Mouse (Mus musculus) CD4-positive, CD25-positive, alpha-beta regulatory T cell, adult 4 months (primary cell): Measurements from ENCODE around the gene Spint4. TPM values are rescaled to one million over a fixed set of nuclear protein-coding genes. Genes with fewer than 3 reads are reported as not detected.

Experiments
- ATAC-seq: one replicate; pipeline ENCODE4 v1.8.0; 2017
- polyA plus RNA-seq, 2 experiments: library from polyadenylated mRNA; unstranded; fragments of 100-300 nt; shearing (Covaris generic); gene quantifications; one replicate each; pipeline ENCODE4 v1.2.1; 2017

Gene Spint4
- polyA plus RNA-seq, 2 experiments from 2014 or later: not detected

- no peak for ATAC-seq
Observed at GRCm38 (mm10) chr2:164733259-164733658, 35.0 kb downstream of the Spint4 start.

- no peak for ATAC-seq
Observed at GRCm38 (mm10) chr2:164734839-164735238, 36.5 kb downstream of the Spint4 start.

GRCm38 (mm10) chr2:164735446-164735845 lies 37.1 kb downstream of the Spint4 start:
- ATAC-seq: no peak

GRCm38 (mm10) chr2:164737377-164738090 lies 39.2 kb downstream of the Spint4 start:
- ATAC-seq: no peak

GRCm38 (mm10) chr2:164739876-164740275 lies 41.6 kb downstream of the Spint4 start:
- ATAC-seq: no peak

GRCm38 (mm10) chr2:164744987-164745386 lies 46.7 kb downstream of the Spint4 start:
- no peak for ATAC-seq

GRCm38 (mm10) chr2:164745843-164746479 lies 47.7 kb downstream of the Spint4 start, which contains the start of the genes Wfdc3 and Dnttip1:
Wfdc3 (minus strand) TSS chr2:164745931.
Dnttip1 (plus strand) TSS chr2:164745983.
- peak; percentile 98 for ATAC-seq

GRCm38 (mm10) chr2:164746693-164747092 lies 48.4 kb downstream of the Spint4 start:
- peak; percentile 58 for ATAC-seq

GRCm38 (mm10) chr2:164748191-164748590 lies 49.9 kb downstream of the Spint4 start:
- no peak for ATAC-seq

- ATAC-seq: no peak
Observed at GRCm38 (mm10) chr2:164748991-164749390, 50.7 kb downstream of the Spint4 start.

Other genes with a start within 250 kb of the Spint4 start
- 10 to 100 TPM in 1 of 2 experiments, 1 to 10 TPM in 1; 8.8 to 15.1 TPM for gene Sys1, start 241.5 kb upstream of the Spint4 start, polyA plus RNA-seq
- gene Gm20458, start 237.5 kb upstream of the Spint4 start, polyA plus RNA-seq: not detected
- gene Trp53tg5, start 224.8 kb upstream of the Spint4 start, polyA plus RNA-seq: not detected
- gene Dbndd2, start 212.4 kb upstream of the Spint4 start, polyA plus RNA-seq: 1 to 10 TPM; 3.7 to 4.5 TPM
- 10 to 100 TPM; 17.0 to 27.0 TPM for gene Pigt, start 201.0 kb upstream of the Spint4 start, polyA plus RNA-seq
- gene Wfdc2, start 136.1 kb upstream of the Spint4 start, polyA plus RNA-seq: 1 to 10 TPM; 2.2 to 3.0 TPM
- not detected for gene Spint3, start 125.0 kb upstream of the Spint4 start, polyA plus RNA-seq
- gene Wfdc6a, start 113.1 kb upstream of the Spint4 start, polyA plus RNA-seq: not detected
- not detected for gene Eppin, start 104.9 kb upstream of the Spint4 start, polyA plus RNA-seq
- not detected for gene Wfdc6b, start 85.0 kb upstream of the Spint4 start, polyA plus RNA-seq
- not detected for gene Wfdc8, start 84.9 kb upstream of the Spint4 start, polyA plus RNA-seq
- gene Wfdc16, start 59.7 kb upstream of the Spint4 start, polyA plus RNA-seq: not detected
- not detected for gene Wfdc10, start 42.5 kb upstream of the Spint4 start, polyA plus RNA-seq
- gene Wfdc9, start 41.9 kb upstream of the Spint4 start, polyA plus RNA-seq: not detected
- gene Wfdc11, start 24.4 kb upstream of the Spint4 start, polyA plus RNA-seq: not detected
- gene Wfdc13, start 13.4 kb upstream of the Spint4 start, polyA plus RNA-seq: not detected
- not detected for gene Spint5, start 16.8 kb downstream of the Spint4 start, polyA plus RNA-seq
- not detected for gene Wfdc3, start 47.4 kb downstream of the Spint4 start, polyA plus RNA-seq
- gene Dnttip1, start 47.5 kb downstream of the Spint4 start, polyA plus RNA-seq: 1 to 10 TPM; 3.8 to 7.3 TPM
- 10 to 100 TPM in 1 of 2 experiments, 1 to 10 TPM in 1; 7.7 to 11.4 TPM for gene Ube2c, start 71.4 kb downstream of the Spint4 start, polyA plus RNA-seq
- gene Tnnc2, start 81.5 kb downstream of the Spint4 start, polyA plus RNA-seq: not detected
- gene Snx21, start 87.3 kb downstream of the Spint4 start, polyA plus RNA-seq: 1 to 10 TPM; 4.9 to 7.7 TPM
- gene Acot8, start 106.4 kb downstream of the Spint4 start, polyA plus RNA-seq: 10 to 100 TPM; 32.5 to 42.2 TPM
- gene Zswim3, start 106.6 kb downstream of the Spint4 start, polyA plus RNA-seq: 1 to 10 TPM; 7.0 to 8.1 TPM
- gene Zswim1, start 124.2 kb downstream of the Spint4 start, polyA plus RNA-seq: 10 to 100 TPM; 20.9 to 30.5 TPM
- gene Spata25, start 130.0 kb downstream of the Spint4 start, polyA plus RNA-seq: not detected
- 100 to 1,000 TPM; 211 to 247 TPM for gene Ctsa, start 134.4 kb downstream of the Spint4 start, polyA plus RNA-seq
- 1 to 10 TPM in 1 of 2 experiments, under 1 TPM in 1; 0.65 to 1.6 TPM for gene Neurl2, start 135.0 kb downstream of the Spint4 start, polyA plus RNA-seq
- under 1 TPM; 0.34 to 0.98 TPM for gene Pltp, start 159.2 kb downstream of the Spint4 start, polyA plus RNA-seq
- 100 to 1,000 TPM; 106 to 115 TPM for gene Pcif1, start 180.8 kb downstream of the Spint4 start, polyA plus RNA-seq
- 1 to 10 TPM; 5.6 to 8.2 TPM for gene Zfp335, start 213.3 kb downstream of the Spint4 start, polyA plus RNA-seq
- 1 to 10 TPM; 2.0 to 4.1 TPM for gene Mmp9, start 242.3 kb downstream of the Spint4 start, polyA plus RNA-seq